Mouse (Mus musculus): ENCODE measurements at regions not wholly inside any gene's neighbourhood (a gene's known extent, or its start where the extent isn't known, plus 50 kb on each side); places are given as distances from the start of the nearest gene placed in this dataset.
"Not testable (repeated sequence)": the region's sequence is repeated elsewhere in the genome, so short reads cannot be mapped to it uniquely, and the experiment has no call there.

DNA sequence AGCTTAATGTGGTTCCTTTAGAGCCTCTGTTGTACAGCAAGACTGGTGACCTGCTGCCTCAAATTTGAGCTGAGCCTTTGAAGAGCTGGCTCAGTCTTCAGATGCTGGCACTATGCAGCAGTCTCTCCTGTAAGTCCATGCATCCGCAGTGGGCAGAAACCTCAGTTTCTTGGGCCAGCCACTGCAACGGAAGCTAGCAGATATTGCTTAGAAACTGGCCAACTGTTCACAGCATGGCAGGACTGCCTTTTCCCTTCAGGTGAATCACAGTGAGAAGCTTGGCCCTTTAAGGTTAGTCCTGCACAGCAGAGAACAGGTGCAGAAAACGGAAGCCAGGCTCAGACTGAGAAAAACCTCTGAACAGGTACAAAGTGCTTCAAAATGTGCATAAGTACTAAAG, 1976.8 kb upstream of the G6pd2 start:
- DNase-seq = peak; percentile 55

DNA sequence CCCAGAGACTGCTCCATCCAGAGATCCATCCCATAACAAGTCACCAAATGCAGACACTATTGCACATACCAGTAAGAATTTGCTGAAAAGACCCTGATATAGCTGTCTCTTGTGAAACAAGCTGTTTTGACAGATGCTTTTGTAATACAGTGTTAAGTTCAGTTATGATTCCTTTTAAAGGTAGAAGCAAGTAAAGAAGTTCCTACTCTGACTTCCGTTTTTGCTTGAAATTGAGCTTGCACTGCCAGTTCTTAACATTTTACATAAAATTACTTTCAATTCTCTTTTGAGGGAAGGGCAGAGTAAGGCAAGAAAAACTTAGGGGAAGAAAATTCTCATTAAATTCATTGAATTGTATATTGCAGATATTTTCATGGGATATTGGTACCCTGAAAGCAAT, 1962.9 kb upstream of the G6pd2 start:
- DNase-seq = no peak

DNA sequence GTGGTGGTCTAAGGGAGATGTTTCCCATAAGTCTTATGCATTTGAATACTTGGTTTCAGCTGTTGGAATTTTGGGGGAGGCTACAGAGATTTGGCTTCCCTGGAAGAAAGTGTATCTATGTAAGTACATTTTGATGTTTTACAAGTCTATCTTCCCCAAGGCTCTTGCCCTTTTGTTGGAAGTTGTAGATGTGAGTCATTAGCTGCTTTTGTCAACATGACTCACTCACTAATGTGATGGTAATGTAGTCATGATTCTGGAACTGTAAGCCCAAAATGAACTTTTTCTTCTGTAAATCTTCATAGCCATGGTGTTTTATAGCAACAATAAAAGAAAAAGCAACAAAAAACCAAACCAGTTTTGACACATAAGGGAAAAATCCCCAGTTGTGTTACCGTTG, 1961.0 kb upstream of the G6pd2 start:
- no peak for DNase-seq

DNA sequence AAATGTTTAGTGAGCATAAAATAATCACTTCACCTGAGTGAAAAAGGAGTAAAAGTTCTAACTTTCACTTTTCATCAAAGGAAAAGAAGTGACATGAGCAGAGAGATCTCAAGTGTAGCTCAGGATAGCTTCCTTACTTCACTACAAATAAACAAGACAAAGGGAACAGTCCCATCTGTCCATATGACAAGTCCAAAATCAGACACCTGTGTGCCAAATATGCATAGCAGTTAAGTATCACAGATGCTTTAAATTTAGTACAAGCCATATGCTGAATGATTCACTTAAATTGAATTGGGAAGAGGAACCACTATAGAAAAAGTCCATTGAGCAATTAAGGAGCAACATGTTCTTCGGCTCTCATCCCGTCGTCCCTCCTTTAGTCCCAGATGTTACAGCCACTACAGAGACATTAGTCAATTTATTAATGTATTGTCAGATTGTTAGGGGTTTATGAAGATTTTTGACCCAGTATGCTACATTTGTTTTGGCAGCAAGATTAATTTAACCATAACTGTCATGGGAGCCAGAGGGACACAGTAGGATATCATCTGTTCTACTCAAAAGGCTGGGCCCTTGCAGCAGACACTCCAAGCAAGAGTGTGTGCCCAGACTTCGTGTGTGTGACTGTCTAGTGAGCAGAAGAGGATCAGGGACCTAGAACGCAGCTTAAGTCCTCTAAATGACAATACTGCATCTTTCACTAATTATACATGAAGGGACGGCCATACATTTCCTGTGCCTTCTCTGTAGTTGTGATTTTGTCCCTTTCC, 1914.5 kb upstream of the G6pd2 start:
- no peak for DNase-seq

DNA sequence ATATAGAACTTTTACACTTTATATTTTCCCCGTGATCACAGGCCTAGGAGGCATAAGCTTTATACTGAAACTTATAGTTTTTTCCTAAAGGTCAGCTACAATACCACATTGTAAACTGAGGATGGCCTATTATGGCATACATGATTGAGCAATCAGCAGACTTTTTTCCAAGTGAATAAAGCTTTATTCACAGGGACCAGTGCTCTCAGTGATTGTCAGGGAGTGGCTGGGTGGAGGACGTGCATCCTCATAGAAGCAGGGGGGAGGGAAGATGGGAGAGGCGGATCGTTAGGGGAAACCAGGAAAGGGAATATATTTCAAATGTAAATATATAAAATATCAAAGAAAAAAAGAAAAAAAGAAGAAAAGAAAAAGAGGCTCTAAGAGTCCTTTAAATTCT, 1886.7 kb upstream of the G6pd2 start:
- no peak for DNase-seq

DNA sequence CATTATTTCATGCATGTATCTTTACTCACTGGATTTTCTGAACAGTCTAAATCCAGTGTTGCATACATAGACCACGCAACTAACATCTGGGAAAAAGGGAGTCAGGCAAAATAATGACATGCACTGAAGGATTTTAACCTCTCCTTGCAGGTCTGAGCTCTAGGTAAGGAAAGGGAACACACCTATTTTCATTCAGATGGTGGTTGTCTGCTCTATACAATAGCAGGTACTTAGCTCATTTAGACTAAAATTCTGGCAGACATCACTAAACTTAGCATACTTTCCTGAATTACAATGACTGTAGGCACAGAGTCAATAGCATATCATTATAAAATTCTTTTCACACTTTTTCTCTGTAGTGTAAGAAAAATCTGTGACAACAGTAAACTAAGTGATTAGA, 1867.8 kb upstream of the G6pd2 start:
- no peak for DNase-seq

DNA sequence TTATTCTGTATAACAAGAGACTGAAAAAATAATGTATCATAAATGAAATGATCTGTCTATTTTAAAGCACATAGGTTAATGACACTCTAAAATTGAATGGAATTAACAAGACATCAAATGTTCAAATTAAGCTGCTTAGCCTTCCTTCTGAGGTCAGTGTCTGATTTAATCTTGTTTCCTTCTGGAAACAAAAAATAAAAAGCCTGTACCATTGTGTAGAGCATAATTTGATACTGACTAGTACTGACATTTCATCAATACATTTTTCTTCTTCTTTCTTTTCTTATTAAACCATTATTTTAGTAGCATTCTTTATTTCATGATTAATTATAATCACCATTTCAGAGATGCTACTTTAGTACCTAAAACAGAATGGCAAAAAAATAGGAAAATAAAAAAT, 1862.9 kb upstream of the G6pd2 start:
- DNase-seq = no peak

DNA sequence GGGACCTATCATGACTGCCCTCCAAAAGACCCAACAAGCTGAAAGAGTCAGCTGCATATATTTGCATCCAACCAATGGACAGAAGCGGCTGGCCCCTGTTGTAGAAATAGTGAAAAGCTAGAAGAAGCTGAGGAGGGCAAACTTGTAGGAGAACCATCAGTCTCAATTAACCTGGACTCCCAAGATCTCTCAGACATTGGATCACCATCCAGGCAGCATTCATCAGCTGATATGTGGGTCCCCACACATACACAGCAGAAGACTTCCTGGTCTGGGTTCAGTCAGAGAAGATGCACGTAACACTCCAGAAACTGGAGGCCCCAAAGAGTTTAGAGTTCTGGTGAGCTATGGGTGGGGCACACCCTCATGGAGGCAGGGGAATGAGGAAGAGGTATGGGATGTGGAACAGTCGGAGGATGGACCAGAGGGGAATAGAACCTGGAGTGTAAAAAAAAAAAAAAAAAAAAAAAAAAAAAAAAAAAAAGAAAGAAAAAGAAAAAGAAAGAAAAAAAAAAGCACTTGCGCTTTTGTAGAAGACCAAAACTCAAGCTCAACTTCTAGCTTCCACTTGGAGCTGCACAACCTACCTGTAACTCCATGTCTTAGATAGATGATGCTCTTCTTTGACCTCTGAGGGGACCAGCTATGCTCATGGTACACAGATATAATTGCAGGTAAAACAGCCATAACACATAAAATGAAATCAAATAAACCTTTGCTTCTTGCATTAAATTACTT, 1860.6 kb upstream of the G6pd2 start:
- DNase-seq = no peak

DNA sequence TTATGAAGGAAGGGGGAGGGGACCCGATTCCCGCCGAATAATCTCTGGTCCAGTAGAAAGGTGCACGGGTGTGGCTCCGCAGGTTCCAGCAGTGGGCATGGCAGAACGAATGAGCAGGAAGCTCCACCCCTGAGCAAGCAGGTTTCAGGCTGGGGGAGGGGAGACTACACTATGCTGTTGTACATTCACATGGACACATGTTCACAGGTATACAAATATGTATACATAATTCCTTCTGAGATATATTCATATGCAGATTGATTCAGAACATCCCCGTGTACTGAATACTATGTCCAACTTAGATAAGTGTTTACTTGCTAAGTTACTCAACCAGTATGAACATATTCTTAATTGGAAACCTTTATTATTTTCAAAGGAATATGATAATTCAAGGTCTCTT, 1852.4 kb upstream of the G6pd2 start:
- not testable (repeated sequence) for DNase-seq

DNA sequence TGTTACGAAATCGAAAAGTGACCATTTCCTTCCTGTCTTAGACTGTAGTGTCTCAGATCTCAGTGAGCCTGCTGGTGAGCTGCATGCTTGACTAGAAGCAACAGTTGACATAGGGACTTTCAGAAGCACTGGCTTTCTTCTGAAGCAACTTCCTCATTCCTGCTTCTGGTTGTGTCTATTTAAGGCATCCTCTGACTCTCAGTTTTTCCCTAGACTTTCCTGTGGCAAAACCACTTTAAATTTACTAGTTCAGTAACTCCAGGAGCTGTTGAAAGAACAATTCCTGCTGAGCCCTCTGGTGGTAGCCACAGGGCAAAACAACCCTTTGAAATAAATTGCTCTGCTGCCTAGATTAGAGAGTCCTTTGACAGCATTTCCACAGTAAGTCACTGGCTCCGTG, 1811.9 kb upstream of the G6pd2 start:
- DNase-seq = no peak

DNA sequence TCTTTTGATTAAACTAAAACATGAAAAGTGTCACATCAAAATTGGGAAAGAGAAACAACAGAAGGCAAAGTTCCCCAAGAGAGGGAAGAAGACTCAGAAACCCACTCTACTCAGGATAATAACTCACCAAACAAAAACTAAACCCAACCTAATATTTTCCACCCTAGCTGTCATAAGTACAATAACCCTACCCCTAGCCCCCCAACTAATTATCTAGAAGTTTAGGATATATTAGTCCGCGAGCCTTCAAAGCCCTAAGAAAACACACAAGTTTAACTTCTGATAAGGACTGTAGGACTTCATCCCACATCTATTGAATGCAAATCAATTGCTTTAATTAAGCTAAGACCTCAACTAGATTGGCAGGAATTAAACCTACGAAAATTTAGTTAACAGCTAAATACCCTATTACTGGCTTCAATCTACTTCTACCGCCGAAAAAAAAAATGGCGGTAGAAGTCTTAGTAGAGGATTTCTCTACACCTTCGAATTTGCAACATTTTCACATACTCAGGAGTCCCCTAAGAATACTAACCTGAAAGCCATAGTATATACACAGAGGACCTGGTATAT, 1765.9 kb upstream of the G6pd2 start:
- not testable (repeated sequence) for DNase-seq

DNA sequence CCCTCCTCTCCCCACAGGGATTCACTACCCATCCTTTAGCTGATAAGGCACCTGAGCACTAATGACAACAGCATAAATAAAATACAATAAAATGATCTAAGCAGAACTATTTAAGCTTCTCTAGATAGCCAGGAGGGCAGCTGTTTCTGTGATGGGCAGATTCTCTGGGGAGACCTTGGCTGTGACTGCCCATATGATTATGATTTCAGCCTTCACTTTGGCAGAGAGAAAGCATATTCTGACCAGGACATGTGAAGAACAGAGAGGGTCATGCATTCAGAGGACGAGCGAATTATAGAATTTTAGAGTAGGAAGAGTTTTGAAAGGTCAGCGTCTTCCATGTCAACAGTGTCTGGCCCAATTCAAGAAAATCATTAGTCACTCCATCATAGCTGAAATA, 1759.6 kb upstream of the G6pd2 start:
- no peak for DNase-seq

DNA sequence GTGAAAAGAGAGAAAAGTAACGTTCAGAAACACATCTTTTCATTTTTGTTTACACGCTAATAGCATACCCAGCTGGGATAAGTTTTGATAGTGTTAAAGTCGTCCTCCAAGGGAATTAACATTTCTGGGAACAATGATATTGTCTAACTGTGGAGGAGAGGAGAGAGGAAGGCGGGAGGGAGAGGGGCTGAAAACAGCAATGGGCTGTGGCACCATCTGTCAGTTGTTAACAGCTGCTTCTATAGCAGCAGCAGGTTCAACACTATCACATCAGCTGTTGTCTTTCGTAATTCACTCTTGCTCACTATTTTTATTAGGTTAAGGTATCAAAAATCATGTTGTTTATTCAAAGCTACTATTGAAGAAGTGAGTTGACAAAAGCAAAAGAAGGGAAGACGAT, 1747.4 kb upstream of the G6pd2 start:
- DNase-seq = no peak
